Mouse (Mus musculus): Measurements from ENCODE around the gene 4933416C03Rik. TPM values are rescaled to one million over a fixed set of nuclear protein-coding genes. Genes with fewer than 3 reads are reported as not detected.

4933416C03Rik gene
- polyA plus RNA-seq (2014; fragmentation: Illumina TruSeq; extraction: RNeasy Lipid Tissue Mini Kit (QIAGEN cat#74804); ENCODE audit: low read depth, low replicate concordance): not detected

GRCm38 (mm10) chr10:116113867-116114474, at the start of gene 4933416C03Rik:
TSS of gene 4933416C03Rik (minus strand) at chr10:116113917.

Other genes with a start within 250 kb of the 4933416C03Rik start
- gene Ptprr, start 95.7 kb downstream of the 4933416C03Rik start, polyA plus RNA-seq (2014; fragmentation: Illumina TruSeq; extraction: RNeasy Lipid Tissue Mini Kit (QIAGEN cat#74804); ENCODE audit: low read depth, low replicate concordance): 1.6 TPM
- 31.5 TPM for gene Ptprb, start 161.6 kb upstream of the 4933416C03Rik start, polyA plus RNA-seq (2014; fragmentation: Illumina TruSeq; extraction: RNeasy Lipid Tissue Mini Kit (QIAGEN cat#74804); ENCODE audit: low read depth, low replicate concordance)